Mouse (Mus musculus) bone marrow macrophage, adult 2 months (primary cell): Measurements from ENCODE around the gene Fam117b.

Experiments
- CTCF ChIP-seq: IDR thresholded peaks from 2 replicates; pipeline ENCODE4 v1.5.1; 2012; ENCODE audit warnings: low read depth, mild to moderate bottlenecking, low read length, moderate library complexity
- POLR2A ChIP-seq: IDR thresholded peaks from 2 replicates; pipeline ENCODE4 v1.6.1; 2012; ENCODE audit warnings: mild to moderate bottlenecking, low read depth, low read length, borderline replicate concordance

DNA sequence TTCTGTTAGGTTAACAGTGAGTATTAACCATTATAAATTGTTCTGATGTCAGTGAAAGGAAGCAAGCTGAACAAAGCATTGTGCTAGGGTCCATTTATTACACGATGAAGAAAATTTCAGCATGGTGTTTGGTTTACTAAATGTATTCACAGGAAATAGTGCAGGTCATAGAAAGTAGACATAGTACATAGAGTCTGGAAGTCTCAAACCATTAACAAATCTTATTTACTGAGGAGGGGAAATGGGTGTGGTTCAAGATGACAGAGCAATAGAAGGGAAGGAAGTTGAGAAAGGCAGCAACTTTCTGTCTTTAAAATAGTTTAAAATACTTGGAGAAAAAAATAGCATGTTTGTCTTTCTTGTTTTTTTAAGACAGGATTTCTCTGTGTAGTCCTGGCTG lies 10.4 kb downstream of the Fam117b start:
- TF ChIP-seq CTCF (no peak), POLR2A (no peak)
